Mouse (Mus musculus): ENCODE results near the gene Elk3. TPM values are rescaled to one million over a fixed set of nuclear protein-coding genes. Genes with fewer than 3 reads are reported as not detected.
A peak's percentile ranks its signal among the peaks of the same experiment; 100 is the strongest.

The Elk3 gene
- total RNA-seq, 2 experiments from 2014 or later = 102 to 103 TPM

DNA sequence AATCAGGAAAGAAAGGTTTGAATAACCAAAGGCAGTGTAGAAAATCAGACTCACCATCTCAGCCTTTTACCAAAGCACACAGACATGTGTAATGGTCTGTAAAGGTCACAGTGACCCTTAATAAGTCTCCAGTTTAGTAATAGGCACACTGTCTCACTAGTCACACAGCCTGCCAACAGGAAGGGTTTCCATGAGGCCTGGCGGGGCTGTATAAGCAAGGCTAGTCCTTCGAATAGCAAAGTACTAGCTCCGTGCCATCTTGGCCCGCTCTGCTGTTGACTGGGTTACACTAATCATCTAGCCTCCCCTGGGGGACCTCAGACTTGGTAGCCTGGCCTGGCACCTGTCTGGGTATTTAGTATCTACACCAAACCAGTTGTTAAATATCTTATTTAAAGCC, 20.6 kb upstream of the Elk3 start:
- no peak for DNase-seq

DNA sequence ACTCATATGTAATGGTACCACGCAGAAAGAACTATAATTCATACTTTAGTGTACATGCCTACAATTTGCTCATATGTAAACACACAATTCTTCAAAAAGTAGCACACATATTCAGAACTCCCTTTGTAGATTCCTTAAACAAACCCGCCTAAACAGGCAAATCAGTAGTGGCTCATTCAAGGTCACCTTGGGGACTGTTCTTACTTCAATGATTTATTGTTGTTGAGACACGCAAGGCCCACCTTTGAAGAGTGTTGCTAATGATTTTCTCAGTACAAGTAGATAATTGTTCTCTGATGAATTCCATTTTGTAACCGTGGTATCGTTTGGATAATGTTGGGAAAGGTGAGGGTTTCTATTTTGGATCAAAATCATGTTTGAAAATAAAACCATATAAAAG, 17.4 kb upstream of the Elk3 start:
- no peak for DNase-seq

DNA sequence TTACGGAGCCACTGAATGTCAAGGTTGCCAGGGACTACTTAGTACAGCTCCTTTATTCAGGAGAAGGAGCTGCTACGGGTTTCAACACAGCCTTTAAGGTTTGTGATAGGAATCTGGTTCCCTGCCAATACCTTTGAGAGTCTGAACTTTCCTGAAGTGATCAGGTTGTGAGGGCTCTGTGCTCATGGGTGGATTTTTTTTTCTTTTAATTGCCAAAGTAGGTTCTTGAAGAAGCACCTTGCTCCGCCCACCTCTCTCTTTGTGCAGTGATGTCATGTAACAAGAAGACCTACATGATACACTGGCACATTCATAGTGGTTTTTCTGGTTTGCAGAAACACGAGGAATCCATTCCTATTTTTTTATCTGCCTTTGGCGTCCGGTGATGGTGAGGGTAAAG, 16.3 kb upstream of the Elk3 start:
- no peak for DNase-seq

DNA sequence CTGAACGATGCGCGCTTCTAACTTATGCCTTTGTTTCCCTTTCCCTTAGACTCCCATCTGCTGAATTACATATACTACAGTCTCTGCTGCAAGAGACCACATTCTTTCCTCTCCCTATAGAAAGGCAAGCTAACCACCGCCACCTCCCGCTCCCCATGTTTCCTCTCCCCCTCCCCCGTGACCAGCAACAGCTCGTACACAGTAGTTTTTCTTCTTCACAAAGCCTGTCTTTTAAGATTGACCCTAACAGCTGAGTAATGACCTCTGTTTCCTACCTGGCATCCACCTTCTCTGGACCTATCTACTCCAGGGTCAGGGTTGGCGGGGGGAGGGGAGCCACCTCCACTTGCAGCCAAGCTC, 15.8 kb upstream of the Elk3 start:
- DNase-seq = no peak

DNA sequence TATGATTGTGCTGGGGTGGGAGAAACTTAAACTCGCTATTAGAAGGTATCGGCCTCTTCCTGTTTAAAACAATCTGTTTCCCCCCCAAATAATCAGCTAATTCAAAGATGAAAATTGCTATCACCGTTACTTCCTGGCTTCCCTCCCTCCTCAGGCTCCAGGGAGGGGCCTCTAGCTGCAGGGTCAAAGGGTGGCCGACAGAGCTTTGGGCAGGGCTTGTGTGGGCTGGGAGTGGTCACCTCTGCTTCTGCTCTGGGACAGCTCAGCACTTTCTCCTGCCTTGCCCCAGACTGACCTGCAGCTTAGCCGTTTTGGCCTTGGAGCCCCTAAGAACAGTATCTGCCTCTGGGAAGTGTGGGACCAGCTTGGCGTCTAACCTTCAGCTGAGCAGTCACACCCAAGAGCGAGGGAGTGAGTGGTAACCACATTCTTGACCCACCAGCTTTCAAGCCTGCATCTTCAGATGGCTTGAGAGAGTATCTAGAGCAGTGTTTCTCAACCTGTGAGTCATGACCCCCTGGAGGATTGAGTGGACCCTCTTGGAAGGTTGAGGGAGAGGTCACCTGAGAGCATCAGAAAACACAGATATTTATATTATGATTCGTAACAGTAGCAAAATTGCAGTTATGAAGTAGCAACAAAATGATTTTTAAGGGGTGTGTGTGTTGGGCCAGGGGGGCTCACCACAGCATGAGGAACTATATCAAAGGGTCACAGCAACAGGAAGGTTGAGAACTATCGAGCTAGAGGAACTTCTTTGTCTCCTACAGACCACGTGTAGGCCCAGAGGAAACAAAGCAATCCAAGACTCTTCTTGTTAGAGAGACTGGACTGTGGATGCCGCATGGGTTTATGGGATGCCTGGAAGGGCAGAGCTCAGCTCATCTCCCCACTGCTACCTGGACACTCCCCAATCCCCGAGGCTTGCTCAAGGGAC, 15.1 kb upstream of the Elk3 start:
- DNase-seq = peak; percentile 47

DNA sequence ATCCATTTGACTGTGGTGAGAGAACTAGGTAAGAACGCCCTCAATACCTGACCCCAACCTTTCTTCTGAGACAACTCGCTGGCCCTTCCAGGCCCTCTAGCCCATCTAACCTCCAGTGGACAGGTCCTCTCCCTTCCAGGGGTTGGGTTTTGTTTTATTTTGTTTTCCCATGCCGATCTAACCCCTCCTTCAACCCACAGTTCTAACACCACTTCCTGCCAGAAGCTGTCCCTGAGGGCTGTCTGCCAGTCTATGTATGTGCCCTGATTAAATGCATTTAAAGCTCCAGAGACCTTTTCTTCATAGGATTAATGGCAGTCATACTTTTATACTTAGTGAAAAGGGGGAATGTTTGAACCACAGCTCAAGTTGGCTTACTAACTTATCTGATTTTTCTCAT, 14.4 kb upstream of the Elk3 start:
- DNase-seq = no peak

DNA sequence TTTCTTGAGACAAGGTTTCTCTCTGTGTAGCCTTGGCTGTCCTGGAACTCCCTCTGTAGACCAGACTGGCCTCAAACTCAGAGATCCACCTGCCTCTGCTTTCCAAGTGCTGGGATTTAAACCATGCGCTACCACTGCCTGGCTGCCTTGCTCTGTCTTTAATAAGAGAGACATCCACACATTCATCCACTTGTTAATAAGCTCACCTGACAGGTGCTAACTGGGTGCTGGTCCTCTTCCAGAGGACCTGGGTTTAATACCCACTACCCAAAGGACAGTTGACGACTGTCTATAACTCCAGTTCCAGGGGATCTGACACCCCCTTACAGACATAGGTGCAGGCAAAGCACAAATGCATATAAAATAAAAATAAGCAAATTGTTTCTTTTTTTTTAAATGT, 13.5 kb upstream of the Elk3 start:
- DNase-seq = no peak

DNA sequence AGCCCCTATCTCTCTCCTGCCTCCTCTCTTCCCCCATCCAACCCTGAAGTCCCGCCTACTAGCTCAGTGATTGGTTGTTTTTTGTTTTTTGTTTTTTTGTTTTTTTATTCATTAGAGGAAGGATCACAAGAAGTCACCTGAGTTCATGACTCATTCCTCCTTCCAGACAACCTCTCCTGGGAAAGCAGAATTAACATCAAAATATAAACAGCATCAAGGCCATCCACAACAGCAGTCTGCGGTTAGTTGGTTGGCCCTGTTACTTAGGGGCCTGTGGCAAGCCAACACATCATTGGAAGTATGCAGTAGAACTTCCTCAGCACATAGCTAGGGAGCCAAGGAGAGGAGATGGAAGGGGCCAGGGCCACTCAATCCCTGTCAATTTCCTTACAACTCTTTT, 12.7 kb upstream of the Elk3 start:
- DNase-seq = no peak

DNA sequence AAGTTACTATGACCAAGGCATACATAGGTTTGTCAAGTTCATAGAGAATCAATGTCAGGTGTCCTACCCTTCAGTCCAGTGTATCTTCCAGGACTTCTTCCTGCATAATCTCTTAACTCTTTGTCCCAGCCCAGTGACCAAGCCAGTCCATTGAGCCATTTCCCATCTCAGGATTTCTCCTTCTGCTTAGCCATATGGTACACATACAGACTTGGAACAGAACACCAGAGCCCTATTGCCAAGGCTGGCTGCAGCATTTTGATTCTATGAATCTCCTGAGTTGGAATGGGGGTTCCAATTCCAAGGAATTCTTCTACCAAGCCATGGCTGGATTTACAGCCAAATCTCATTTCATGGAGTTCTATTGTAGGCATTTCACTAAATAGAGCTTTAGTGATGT, 10.8 kb upstream of the Elk3 start:
- DNase-seq = no peak

DNA sequence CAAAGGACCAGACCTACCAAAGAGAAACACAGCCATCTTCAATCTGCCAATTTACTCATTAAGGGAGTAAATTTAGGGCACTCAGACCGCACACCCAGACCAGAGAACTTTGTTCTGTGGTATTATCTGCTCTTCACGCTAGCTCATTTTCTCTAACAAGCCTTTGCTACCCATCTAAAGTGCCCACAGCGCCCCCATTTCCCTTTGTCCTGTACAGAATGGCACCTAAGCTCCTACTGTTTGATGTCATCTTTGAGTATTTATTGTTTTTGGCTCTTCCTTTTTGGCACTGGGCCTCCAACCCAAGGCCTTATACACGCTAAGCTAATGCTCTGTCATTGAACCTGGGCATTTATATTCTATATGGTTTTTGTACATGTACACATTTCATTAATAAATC, 9.2 kb upstream of the Elk3 start:
- DNase-seq = no peak

DNA sequence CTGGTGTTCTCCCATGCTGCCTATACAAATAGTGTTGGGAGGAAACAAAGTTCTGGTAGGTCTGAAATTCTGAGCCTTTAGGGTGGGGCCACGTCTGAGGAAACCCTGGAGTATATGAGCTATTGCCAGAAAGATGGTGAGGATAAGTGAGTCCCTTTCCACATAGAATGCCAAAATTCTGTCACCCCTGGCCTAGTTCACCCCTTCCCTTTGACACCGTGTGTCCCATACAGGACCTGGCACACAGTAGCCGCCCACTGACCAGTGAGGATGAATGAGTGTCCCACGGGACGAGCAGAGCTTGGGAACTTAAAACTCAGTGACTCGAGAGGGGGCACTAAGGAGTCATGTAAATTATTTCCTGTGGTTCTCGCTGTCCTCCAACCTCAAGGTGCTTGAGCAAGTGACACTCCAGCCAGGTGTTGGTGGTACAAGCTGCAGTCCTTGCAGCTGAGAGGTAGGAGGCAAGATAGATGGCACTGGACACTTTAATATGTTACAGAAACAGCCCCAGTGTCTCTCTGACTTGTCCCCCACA, 8.7 kb upstream of the Elk3 start:
- no peak for DNase-seq

DNA sequence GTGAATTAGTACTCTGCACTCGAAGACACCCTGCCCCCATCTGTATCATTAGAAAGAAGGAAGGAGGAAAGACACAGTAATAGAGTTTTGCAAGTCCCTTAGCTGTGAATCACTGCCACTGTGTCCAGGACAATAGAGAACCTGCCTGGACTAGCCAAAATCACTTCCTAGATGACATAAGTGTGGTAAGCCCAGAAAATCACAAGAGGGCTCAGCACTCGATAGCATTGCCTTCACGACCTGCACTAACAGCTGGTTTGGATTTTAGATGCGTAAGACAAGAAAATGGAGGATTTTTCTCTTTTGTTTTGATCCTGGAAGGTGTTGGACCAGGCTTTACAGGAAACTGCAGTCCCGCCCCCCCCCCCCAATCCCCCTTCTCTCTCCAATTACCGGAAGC, 6.0 kb upstream of the Elk3 start:
- DNase-seq = no peak

DNA sequence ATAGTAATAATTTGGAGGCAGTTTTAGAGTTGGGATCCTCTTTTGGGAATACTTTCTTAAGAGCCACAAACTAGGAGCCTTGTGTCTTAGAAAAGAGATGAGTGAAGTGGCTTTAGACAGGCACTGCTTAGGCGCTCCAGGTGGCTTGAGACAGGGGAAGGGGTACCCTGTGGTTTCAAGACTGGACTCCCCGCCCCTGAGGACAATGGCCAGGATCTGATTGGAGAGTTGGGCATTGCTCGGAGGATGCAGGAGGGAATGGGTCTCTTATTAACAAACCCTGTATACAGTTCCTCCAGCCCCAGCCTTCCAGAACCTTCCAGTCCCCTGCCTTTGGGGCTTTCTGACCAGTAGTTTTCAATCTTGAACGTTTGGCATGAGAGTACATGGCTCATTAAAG, 641 bp upstream of the Elk3 start:
- no peak for DNase-seq

DNA sequence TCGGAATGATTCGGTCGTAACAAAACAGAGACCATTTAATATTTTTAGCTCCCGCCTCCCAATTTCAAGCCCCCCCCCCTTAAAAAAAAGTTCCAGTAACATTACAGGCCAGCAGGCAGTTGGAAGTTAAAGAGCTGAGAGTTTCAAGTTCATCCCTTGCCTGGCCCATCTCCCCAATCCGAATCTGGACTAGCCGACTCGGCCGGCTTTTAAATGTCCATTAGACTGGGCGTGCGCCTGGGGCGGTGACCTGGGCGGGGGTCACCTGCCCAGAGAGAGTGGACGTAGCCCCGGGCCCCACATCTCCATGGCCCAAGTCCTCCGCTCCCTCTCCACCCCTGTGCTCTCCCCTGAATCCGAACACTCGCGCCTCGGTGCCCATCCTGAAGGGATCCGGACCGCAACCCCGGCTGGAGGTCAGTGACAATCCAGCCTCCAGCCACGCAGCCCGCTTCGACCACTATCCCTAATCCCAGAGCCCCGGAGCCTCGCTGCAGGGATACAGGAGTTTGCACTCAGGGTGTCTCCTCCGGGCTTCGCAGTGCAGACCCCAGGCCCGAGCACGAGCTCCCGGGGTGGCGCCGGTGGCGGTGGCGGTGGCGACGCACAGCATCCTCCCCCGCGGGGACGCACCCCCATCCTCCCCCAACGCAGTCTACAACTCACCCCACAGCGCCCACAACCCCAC, 857 bp downstream of the Elk3 start:
- DNase-seq = peak; percentile 44

DNA sequence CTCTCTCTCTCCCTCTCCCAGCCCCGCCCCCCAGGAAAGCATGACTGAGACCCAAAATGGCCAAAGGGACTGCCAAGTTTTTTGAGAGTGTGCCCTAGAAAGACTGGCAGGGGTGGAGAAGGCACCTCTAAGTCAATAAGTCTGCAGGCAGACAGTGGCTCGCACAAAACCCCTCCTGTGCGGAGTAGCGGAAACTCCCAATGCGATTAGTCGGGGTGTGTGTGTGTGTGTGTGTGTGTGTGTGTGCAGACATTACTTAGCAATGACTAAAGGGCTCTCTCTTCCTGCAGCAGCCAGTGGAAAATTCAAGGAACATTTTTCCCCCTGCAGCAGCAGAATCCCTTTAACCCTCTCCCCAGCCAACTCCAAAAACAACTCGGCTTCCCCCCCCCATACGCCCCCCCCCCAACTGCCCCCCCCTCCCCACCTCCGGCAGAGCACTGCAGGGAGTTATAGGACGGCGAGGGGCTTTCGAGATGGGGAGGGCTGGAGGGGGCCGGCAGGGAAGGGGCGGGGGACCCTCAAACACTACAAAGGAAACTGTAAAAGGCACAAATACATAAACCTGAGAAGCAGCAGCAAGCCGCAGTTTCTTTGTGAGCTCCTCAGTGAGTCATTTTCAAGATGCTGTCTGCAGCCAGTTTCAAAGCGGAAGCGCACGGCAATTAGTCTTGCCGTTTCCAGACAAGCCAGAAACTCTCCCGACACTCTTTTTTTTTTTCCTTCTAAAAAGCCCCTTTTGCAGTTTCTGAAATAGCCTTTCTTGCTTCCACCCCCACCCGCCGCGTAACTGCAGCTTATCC, 1.6 kb downstream of the Elk3 start:
- peak; percentile 68 for DNase-seq

DNA sequence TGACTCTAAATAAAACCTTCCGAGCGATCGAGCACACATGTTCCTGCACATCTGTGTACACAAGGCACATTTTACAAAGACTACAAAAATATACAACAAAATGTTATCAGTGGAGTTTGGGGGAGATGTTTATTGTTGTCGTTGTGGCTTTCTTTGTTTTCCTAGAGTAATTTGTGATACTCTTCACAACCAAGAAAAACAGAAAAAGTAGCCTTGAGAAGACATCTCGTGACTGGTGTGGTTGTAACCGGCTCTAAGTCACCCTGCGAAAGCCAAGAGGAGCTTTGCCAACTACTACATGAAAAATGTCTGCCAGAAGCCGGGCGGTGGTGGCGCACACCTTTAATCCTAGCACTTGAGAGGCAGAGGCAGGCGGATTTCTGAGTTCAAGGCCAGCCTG, 4.6 kb downstream of the Elk3 start:
- no peak for DNase-seq

DNA sequence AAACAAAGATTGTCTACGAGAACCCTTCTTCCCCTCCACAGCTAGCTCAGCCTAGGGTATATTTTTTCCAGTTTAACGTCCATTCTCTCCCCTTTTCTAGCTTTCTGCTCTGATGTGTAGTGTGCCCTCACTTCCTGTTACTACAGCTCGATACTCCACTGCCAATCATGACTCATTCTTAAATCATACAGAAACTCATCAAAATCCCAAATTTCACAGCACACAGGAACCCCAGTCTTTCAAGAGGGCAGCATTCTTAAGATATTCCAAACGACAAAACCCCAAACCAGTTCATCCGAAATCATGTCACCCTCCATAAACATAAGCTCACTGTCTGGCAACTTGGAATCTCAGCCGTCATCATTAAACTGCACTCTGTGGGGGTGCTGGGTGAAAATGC, 5.0 kb downstream of the Elk3 start:
- no peak for DNase-seq

DNA sequence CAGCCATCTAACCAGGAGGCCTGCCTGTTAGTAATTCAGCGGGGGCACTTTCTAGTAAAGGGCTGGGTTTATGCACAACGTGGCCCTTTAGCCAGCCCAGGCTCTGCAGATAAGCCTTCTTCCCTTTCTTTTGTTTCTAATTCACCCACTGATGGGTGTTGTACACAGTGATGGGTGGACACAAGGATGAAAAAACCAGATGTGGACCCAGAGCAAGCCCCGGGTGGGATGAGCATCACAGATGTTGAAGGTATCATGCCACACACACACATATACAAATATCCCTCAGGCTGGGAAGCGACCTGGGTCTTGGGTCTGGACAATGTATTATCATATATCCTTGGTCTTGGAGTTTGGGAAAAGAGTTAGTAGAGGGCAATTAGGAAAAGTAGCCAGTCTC, 7.7 kb downstream of the Elk3 start:
- no peak for DNase-seq

DNA sequence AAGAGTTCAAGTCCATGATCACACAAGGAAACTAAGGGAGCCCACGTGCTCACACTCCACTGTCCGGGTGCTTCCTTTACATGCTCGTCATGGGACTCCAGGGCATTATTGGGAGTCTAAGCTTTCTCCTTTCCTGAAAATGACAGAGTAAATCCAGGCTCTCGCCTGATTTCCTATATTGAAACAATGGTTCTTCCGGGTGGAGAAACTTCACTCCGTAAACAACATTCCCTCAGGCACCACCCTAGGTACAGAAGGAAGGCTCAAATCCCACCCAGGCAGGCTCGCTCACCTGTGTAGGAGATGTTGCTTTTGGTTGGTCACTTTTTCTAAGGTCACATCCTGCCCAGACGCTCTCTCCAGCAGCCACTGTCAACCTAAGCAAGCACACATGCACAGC, 9.1 kb downstream of the Elk3 start:
- DNase-seq = no peak

DNA sequence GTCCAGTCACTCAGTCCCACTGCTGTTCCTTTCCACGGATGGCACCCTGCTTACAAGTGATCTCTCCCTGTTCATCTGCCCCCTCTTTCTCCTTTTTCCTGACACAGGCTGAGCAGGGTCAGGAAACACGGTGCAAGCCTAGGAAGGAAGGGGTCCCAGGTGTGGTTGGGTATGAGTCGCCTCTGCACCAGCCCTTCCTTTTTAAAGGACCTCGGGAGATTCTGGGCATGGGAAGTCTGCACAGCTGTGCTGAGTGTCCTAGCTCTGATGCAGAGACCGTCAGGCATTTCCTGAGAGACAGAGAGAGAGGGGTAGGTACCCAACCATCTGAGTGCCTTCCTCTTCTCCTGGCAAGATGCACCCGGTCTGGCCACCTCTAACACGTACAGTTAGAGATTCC, 12.7 kb downstream of the Elk3 start:
- DNase-seq = no peak

DNA sequence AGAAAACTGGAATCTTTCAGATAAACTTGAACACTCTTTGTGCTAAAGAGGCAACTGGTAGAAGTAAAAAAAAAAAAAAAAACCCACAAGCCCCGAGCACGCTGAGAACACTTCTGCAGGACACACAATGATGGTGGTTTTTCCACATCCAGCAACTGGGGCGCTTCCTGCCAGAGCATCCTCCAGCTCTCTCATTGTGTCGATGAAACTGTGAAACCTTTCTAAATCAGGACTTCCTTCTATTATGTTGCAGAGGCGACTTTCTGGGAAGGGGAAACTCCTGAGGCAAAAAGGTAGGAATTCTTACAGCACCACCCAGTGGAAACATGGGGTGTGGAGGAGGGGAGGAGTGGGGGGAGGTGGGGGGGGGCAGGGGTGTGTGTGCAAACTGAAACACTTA, 13.2 kb downstream of the Elk3 start:
- DNase-seq = no peak

DNA sequence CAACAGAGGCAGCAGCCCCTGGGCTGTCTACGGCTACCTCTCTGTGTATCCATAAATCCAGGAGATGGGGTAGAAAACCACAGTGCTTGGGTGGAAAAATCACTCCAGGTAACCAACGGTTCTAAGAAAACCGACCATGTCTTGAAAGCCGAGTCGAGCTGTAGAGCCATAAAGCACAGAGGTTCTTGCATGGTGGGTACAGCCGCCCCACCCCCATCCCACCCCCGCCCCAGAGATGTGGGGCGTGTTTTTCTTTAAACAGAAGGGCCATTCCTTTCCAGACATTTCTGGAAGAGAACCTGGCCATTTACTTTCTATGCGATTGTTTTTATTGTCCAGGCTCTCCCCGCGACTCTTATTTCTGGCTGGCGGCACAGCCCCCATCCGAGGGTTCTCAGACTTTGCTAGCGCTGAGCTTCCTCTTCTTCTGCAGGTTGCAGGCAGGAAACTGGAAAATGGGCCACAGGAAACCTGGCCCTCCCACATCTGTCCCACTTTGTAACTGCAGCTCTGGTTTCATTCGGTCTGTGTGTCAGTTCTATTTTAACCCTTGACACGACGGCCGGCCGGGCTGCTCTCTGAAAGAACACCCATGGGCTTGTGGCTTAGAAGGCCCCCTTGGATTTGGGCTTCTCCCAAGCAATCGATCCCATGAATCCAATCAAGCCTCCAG, 16.3 kb downstream of the Elk3 start:
- DNase-seq = no peak

DNA sequence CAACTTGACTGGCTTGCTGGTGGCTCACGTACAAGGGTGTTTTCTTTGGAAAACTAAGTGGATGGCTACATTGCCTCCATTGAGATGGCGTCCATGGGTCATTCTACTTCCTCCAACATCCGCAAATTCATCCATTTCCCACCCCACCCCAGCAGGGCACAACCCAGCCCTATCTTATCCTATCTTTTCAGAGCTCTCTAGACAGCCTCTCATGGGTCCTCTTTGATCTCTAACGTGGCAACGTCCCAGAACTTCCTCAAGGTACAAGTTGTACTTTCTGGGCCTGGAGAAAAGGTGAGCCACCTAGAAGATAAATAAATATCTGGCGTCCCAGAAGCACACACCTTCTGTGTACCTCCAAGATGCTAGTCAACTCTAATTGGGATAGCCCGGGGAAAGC, 17.3 kb downstream of the Elk3 start:
- DNase-seq = no peak

Data from heart, postnatal 4 days (tissue).